Mouse (Mus musculus): ENCODE data around the gene Prcd.
"Not testable (repeated sequence)": the region's sequence is repeated elsewhere in the genome, so short reads cannot be mapped to it uniquely, and the experiment has no call there.

Prcd gene

GRCm38 (mm10) chr11:116653234-116653633, at the start of gene Prcd:
Prcd (plus strand) TSS chr11:116653534.
- DNase-seq (ENCODE audit: low read depth), result no peak

DNA sequence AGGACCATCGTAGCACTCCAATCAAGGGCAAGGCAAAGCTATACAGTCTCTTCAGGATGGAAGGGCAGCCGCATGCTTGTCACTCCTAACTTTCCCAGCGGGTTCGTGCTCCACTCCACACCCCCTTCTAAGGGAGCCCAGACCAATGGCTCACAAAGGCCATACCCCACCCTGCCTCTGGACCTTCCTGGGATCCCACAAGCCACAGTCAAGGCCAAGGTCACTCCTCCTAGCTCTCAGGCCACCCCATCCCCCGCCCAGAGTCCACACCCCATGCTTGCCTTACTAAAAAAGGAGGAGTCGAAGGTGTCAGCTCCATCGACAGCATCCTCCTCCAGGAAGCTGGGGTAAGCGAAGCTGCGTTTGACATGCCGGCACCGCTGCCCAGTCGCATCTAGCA, 49.2 kb upstream of the Prcd start:
- no peak for DNase-seq (ENCODE audit: low read depth)

DNA sequence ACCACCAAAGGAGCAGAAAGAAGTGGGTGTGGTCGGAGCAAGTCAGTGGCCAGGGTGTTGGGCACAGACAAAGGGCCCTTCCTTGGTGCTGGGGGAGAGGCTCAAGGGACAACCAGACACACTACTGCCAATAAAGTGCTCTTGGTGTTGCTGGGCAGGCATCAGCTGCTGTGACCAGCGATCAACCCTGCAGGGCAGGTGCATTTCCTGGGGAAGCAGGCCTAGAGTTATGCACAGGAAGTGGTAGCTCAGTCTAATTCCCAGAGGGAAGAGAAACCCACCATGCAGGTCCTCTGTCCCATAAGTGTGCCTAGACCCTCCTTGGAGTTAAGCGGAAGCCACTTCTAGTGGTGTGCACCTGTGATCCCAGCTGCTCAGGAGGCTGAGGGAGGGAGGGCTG, 45.6 kb upstream of the Prcd start:
- no peak for DNase-seq (ENCODE audit: low read depth)

DNA sequence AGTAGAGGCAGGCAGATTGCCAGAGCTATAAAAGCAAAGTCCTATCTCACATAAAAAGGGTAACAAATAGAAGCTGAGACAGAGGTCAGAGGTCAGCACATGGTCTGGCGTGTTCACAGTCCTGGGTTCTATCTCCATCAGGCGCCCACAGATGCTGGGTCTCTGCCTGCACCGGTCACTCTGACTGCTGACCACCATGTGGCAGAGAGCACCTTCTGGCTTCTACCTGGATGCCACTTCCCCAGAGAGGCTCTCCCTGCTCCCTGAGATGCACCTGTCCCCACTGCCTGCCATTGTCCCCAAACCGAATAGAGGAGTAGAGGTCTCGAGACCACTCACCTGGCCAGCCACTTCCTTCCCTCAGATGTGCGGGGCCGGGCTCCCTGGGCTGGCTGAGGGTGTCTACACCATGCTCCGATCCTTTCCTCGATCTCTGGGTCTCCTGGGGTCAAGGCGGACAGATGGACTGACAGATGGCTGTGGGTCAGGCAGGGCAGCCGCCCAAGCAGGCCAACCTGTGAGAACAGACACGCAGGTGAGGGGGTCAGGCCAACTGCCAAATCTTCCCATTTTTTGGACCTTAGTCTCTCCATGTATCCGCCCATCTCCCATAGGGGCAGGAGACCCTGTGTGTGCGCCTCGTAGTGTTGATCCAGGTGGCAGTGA, 43.2 kb upstream of the Prcd start:
- DNase-seq (ENCODE audit: low read depth), result no peak

- DNase-seq (ENCODE audit: low read depth), result not testable (repeated sequence)
Measured at GRCm38 (mm10) chr11:116611168-116611567, 42.2 kb upstream of the Prcd start.

GRCm38 (mm10) chr11:116611883-116612282, 41.5 kb upstream of the Prcd start:
- no peak for DNase-seq (ENCODE audit: low read depth)

- DNase-seq (ENCODE audit: low read depth), result no peak
Measured at GRCm38 (mm10) chr11:116612554-116612953, 40.8 kb upstream of the Prcd start.

- DNase-seq (ENCODE audit: low read depth), result no peak
Measured at GRCm38 (mm10) chr11:116613234-116613633, 40.1 kb upstream of the Prcd start.

DNA sequence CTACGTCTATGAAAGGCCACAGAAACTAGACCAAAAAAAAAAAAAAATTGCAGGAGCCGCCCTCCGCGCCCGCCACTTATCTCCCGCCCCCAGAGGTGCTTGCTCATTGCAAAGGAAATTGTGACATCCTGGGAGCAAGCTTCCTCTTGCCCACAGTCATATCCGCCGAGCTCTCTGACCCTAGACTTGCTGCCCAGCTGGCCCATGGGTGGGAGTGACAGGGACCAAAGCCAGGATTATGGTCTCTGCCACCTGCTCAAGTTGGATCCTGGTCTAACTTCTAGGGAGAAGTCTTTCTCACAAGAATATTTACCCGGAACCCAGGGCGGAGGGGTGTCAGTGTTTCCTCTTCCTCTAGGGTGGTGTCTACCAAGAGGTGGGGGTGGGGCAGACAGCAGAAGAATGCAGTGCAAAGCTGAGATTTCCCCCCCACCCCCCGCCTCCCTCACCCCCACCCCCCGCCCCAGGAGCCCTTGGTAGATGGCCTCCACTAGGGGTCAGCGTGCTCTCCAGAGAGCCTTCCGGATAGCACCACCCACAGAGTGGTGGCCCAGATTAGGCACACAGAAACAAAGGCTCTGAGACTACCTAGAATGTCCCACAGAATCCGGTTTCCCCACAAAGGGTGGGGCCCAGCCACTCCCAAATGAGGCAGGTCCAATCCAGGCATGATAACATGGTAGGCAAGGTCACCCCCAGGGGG, 37.4 kb upstream of the Prcd start:
- DNase-seq (ENCODE audit: low read depth), result peak; percentile 37

DNA sequence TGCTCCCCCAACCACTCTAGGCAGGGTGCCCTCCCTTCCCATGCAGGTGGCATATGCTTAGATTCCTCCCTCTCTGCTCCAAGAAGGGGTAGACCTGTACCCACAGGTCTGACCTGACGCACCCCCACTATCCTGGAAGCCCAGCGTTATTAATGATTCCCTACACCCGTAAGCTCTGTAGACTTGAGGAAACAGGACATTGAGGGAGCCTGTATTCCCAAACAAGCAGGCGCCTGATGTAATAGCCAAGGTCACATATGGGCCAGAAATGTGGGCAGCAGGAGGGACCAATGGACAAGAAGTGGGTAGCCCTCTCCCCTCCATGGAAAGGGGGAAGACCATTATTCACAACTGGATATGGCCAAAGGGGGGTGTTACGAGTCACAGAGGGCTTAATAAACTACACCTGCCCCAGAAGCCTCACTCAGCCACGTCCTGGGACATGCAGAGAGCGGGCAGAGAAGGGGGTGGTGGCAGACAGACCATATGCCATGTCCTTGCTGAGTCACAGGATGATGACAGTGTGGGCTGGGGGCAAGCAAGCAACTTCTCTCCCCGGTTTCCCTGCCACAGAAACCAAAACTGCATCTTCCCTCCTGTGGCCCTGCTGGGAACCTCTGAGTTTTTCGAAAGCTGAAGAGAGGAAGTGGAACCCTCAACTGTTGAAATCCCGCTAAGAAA, 36.8 kb upstream of the Prcd start:
- DNase-seq (ENCODE audit: low read depth), result peak; percentile 18

- peak; percentile 86 for DNase-seq (ENCODE audit: low read depth)
Measured at GRCm38 (mm10) chr11:116617641-116618040, 35.7 kb upstream of the Prcd start.

DNA sequence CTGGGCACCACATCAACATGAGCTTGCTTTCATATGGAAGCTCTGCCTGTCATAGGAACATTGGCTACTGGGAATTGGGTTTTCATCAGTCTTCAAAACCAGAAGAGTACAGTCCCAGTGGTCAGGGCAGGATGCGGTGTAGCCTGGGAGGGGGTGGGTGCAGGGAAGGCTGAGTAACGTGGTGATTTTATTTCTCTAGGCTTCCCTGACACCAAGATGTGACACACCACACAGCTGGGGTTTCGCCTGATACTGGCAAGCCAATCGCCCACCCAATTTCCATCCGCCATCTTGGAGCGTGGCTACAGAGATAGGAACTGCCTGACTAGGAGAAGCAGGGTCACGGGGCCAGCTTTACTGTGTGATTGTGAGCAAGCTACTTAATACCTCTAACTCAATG, 34.7 kb upstream of the Prcd start:
- DNase-seq (ENCODE audit: low read depth), result no peak

- no peak for DNase-seq (ENCODE audit: low read depth)
Measured at GRCm38 (mm10) chr11:116619156-116619555, 34.2 kb upstream of the Prcd start.

DNA sequence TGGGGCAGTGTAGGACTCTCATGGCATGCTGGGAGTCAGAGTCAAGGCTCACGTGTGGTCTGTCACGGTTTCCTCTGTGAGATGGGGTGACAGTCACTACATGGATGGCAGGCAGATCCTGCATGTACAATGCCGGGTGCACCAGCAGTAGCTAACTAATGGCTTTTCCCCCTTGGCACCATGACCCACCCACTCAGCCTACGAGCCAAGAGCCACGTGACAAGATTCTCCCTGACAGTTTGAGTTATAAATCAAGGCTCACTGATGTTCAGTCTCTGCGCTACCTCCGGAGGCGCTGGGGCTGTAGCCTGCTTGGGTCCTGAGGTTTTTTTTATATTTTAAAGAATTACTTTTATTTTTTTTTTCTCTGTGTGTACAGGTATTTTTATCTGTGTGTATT, 33.8 kb upstream of the Prcd start:
- no peak for DNase-seq (ENCODE audit: low read depth)

DNA sequence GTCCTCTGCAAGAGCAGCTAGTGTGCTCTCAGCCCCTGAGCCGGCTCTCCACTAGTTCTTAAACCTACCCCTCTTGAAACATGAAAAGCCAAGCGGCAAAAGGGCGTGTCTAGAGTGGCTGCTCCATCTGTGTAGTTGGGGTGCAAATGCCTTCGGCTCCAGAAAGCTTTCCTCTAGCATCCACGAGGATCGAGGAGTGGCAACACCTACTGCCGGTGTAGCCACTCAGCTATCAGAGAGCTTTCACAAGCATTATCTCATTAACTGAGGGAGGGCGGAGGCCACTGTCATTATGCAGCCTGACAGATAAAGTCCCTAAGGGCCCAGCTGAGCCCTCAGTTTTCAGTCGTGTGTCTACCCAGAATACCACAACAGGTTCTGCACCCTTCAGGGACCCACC, 33.3 kb upstream of the Prcd start:
- DNase-seq (ENCODE audit: low read depth), result no peak

GRCm38 (mm10) chr11:116620559-116621253, 32.6 kb upstream of the Prcd start:
- DNase-seq (ENCODE audit: low read depth), result no peak

DNA sequence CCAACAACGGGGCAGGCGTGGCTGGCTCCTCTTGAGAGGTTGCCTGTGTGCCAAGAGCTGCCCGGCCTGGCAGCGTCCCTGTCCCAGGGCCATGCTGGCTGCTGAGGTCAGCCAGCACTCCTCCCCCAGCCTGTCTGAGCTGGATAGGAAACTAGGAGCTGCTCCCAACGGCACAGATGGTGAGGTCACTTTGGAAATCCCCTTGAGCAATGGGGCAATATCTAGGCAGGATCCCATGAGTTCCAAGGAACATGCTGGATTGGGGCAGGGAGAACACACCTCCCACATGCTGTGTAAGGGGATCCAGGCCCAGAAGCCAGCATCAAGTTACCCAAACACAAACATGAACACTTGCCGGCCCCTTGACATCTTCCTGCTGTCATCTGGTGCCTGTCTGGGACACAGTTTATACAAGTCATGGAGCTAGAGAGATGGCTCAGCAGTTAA, 32.1 kb upstream of the Prcd start:
- peak; percentile 90 for DNase-seq (ENCODE audit: low read depth)

GRCm38 (mm10) chr11:116623281-116624124, 29.8 kb upstream of the Prcd start:
- DNase-seq (ENCODE audit: low read depth), result peak; percentile 42

DNA sequence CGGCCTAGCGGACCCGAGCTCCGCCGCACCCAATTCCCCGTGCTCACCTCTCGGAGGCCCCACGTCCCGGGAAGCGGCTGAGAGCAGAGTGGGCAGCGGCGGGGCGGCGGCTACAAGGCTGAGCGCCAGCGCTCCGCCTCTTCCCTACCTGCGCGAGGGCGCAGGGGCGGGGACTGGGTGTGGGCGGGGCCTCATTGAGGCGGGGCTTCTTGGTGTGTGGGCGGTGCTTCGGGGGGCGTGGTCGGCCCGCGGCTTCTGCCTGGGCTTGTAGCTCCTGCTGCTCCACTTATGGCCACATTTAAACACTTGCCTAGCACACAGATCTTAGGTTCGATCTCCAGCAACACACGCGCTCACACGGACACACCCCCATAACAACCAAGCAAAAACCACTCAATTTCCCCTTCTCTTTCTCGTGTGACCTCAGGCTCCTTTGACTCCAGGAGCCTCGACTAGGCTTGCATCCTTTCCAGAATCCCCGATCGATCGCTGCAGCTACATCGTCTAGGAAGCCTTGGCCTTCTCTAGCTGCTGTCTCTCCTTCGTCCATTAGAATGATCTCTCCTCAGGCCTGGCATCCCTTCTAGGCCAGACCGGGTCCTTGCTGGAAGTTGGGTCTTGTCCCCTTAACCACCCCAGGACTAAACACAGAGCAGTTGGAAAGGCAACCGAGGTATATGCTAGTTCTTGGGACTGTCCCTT, 29.1 kb upstream of the Prcd start:
- DNase-seq (ENCODE audit: low read depth), result peak; percentile 90

- DNase-seq (ENCODE audit: low read depth), result peak; percentile 59
Measured at GRCm38 (mm10) chr11:116625081-116626000, 28.0 kb upstream of the Prcd start.

All from NIH3T3 (cell line).